Mouse (Mus musculus) bone marrow, adult 2 months (tissue): ENCODE measurements around the gene Lrrc40. TPM values are rescaled to one million over a fixed set of nuclear protein-coding genes. Genes with fewer than 3 reads are reported as not detected.
"Not testable (repeated sequence)": the region's sequence is repeated elsewhere in the genome, so short reads cannot be mapped to it uniquely, and the experiment has no call there.

Source experiments
- H3K27ac ChIP-seq: fragments of 200-500 bp; 2 replicates; pipeline ENCODE4 v1.5.1; 2012; ENCODE audit warnings: low read depth, mild to moderate bottlenecking, control low read depth, inconsistent platforms, low read length; ENCODE audit not compliant: control insufficient read depth, poor library complexity, insufficient read depth
- H3K4me1 ChIP-seq: fragments of 200-500 bp; 2 replicates; pipeline ENCODE4 v1.6.1; 2011; ENCODE audit warnings: low read length; ENCODE audit not compliant: control insufficient read depth, insufficient read depth
- H3K4me3 ChIP-seq: fragments of 200-500 bp; replicated peaks from 2 replicates; pipeline ENCODE3; 2011; ENCODE audit warnings: mild to moderate bottlenecking, low read depth, low read length, control low read depth; ENCODE audit not compliant: control insufficient read depth
- CTCF ChIP-seq: fragments of 200-500 bp; IDR thresholded peaks from 2 replicates; pipeline ENCODE4 v1.5.1; 2011; ENCODE audit warnings: low read length, control low read depth; ENCODE audit not compliant: control insufficient read depth, insufficient read depth
- POLR2A ChIP-seq: fragments of 200-500 bp; IDR thresholded peaks from 2 replicates; pipeline ENCODE4 v1.6.1; 2011; ENCODE audit warnings: low read depth, mild to moderate bottlenecking, control low read depth, low read length, borderline replicate concordance; ENCODE audit not compliant: control insufficient read depth
- WGBS: fragments of 180-500 bp; shearing (Covaris S2); methylation state at CpG from one replicate; pipeline ENCODE4 v1.1.7; 2018; 5-methylcytosine and 5-hydroxymethylcytosine counted together
- polyA plus RNA-seq: library from polyadenylated mRNA; stranded (reverse); fragments of >200 nt; gene quantifications from 2 replicates; pipeline ENCODE4 v1.2.4, GENCODE M21; 2011; ENCODE audit warnings: low replicate concordance; ENCODE audit not compliant: missing spikeins, insufficient read depth, insufficient read length

Lrrc40 gene
- polyA plus RNA-seq, 1 experiment, result 9.3 TPM

DNA sequence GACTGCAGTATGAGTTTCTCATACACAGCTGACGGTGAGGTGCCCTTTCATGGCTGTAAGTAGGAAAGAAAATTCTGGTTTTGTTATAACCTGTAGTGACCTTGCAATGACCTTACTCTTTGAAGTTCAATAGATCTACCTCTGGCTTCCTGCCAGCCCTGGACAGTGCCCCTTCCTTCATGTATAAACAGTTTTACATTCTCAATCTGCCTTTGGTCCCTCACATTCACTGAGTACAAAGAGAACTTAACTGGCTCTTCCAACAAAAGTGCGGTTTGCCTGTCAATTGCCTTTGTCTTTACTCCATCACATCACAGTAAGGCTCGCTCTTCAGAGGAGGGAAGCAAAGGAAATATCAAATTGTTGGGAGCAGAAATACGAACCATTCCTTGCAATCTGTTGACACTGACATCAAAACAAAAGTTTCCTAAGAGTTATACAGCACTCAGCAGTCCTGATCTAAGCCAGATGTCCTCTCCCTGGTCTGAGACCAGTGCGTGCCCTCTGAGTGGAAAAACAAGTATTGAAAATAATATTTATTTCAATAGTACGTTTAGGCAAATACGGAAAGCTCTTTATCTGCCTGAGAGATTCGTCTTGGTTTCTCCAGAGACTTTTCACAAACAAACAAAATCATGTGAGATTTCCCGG lies 32.3 kb downstream of the Lrrc40 start:
- Histone ChIP-seq H3K4me3 (no peak overlapping the region), H3K4me1 (no peaks in the 10 kb centered on the region), H3K27ac (no peak overlapping the region)
- 89% methylated on average over 9 of the region's 9 CpGs for WGBS
- TF ChIP-seq CTCF (no peak), POLR2A (no peak)

DNA sequence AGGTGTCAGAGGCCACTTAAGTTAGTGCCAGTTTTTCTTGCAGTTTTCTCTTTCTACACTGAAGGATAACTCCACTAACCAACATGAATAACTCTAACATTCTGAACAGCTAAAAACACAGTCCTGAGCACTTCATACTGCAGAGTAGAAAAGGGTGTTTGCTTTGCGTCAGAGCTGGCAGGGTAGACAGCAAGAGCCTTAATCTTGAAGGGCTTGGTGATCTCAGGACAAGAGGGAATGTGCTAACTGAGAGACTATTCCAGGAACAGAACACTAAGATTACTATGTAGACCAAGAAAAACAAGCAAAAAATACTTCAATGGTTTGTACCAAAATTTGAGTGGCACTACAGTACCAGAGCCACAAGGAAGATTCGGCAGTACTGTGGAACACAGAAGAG lies 38.5 kb downstream of the Lrrc40 start:
- Histone ChIP-seq H3K27ac (no peak overlapping the region), H3K4me1 (no peaks in the 10 kb centered on the region), H3K4me3 (no peak overlapping the region)
- no peak for TF ChIP-seq CTCF
- TF ChIP-seq POLR2A, result no peak
- WGBS, result 83% methylated on average over 2 of the region's 2 CpGs

DNA sequence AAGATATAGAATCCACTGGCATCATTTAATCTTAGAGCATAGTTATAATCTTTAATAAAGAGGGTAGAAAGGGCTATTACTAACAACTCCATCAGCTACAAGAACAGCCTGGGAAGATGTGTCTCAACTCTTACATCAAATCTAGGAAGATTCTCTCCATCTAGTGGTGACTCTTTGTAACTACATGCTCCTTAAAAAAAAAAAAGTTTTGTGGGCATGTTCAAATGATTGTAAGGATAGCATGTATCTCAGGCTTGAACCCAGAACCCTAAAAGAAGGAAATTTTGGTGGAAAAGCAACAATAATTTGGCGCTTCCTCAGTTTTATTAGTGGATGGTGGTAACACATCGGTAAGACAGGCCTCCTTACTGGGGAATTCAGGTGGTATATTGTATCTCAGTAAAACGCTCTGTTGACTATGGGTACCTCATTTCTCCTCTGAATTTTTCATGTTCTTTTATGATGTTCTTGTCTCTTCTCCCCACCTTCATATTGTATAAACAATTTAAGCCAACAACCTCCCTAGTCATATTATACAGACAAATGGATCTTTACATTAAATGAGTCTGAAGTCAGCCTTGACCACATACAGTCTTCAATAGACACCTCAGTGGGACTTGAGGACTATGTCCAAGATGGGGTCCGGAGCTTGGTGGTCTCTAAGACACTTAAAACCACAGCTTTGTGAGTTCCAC lies 40.4 kb downstream of the Lrrc40 start:
- no peak overlapping the region for H3K27ac ChIP-seq
- no peak for TF ChIP-seq POLR2A
- TF ChIP-seq CTCF, result no peak
- WGBS, result 42% methylated on average over 4 of the region's 4 CpGs
- no peak overlapping the region for H3K4me3 ChIP-seq
- H3K4me1 ChIP-seq, result no peaks in the 10 kb centered on the region

DNA sequence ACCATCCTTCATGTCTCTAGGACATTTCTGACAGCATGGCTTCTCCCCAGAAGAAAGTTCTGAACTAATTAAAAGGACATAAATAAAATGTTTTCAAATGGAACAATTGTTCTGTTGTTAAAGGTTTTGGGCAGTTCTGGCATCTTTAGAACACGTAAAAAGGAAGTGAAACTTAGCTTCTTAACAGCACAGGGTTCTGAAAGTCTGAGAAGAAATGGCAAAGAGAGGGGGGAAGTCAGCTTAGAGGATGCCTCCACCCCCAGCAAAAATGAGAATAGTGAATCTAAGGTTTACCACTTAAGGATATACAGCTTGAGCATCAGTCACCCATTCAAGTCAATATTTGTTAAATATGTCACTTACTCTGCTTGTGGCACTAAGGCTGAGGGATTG lies 40.9 kb downstream of the Lrrc40 start:
- H3K27ac ChIP-seq, result no peak overlapping the region
- WGBS, result 0% methylated on average over 1 of the region's 1 CpGs
- H3K4me1 ChIP-seq, result no peaks in the 10 kb centered on the region
- no peak for TF ChIP-seq POLR2A
- no peak for TF ChIP-seq CTCF
- no peak overlapping the region for H3K4me3 ChIP-seq

DNA sequence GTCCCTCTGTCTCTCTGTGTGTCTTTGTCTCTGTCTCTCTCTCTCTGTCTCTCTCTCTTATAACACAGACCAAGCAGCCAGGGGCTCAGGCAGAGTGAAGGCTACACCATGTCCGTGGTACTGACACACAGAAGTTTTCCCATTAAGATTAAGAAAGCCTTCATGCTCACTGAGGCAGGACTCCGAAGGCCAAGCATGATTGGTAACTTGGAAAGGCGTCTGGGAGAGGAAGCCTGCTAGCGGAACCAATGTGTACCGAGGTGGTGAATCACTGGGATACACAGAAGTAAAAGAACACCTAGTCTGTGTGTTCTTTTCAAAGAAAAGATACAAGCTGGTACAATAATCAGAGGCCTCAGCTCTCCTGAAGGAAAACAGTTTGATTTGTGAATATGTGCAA lies 41.4 kb downstream of the Lrrc40 start:
- 76% methylated on average over 5 of the region's 5 CpGs for WGBS
- Histone ChIP-seq H3K4me1 (no peaks in the 10 kb centered on the region), H3K4me3 (no peak overlapping the region), H3K27ac (no peak overlapping the region)
- TF ChIP-seq POLR2A (no peak), CTCF (no peak)

DNA sequence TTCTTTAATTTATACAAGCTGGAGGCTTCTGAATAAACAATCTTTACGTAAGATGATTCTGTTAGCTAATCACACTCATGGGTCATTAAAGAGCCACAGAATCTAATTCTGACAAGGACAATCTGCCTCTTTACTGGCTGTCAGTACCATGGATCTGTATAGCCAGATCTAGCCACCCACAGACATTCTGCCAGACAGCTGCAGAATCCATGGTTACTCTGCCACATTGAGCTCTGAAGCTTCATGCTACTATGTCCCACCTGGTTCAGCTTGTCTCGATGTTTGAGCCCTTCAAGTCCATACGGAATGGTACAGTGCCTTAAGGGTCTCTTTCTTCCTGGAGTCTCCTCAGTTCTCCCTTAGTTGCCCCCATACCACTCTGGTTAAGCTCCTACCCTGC lies 55.1 kb downstream of the Lrrc40 start:
- Histone ChIP-seq H3K4me1 (no peaks in the 10 kb centered on the region), H3K27ac (no peak overlapping the region), H3K4me3 (no peak overlapping the region)
- WGBS, result 73% methylated on average over 3 of the region's 3 CpGs
- TF ChIP-seq CTCF (no peak), POLR2A (no peak)

DNA sequence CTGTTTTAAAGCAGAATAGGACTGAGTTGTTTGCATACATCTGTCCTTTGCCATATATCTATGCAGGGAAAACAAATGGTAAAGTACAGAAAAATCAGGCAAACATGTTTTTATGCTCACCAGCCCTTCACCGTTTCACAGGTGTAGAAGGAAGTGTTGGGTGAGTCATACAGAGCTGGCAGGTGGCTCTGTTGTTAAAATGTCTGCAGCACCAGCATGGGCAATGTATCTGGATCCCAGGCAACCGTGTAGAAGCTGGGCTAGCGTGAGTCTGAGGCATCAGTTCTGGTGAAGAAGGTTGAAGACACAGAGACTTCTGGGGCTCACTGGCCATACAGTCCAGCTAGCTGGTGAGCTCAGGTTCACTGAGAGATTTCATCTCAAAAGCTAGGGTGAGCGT lies 57.5 kb downstream of the Lrrc40 start:
- Histone ChIP-seq H3K4me1 (no peaks in the 10 kb centered on the region), H3K27ac (no peak overlapping the region), H3K4me3 (no peak overlapping the region)
- 72% methylated on average over 4 of the region's 4 CpGs for WGBS
- TF ChIP-seq POLR2A, result no peak
- no peak for TF ChIP-seq CTCF

DNA sequence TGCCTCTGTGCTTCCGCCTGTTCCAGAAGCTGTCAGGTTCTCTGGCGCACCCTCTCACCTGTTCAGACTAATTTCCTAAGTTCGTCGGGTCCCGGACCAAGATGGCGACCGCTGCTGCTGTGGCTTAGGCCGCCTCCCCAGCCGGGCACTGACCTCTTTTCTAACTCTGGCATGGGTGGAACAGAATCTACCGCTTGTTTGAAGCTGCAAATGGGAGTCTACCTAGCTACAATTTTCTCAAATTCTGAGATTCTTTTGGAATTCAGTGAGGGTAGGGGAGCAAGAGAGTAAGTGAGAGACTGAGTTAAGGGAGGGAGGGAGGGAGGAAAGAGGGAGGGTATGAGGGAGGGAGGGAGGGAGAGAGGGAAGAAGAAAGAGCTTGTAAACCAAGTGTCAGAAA lies 65.6 kb downstream of the Lrrc40 start:
- H3K4me3 ChIP-seq, H3K27ac ChIP-seq, H3K4me1 ChIP-seq: not testable (repeated sequence)
- WGBS, result 82% methylated on average over 9 of the region's 10 CpGs

DNA sequence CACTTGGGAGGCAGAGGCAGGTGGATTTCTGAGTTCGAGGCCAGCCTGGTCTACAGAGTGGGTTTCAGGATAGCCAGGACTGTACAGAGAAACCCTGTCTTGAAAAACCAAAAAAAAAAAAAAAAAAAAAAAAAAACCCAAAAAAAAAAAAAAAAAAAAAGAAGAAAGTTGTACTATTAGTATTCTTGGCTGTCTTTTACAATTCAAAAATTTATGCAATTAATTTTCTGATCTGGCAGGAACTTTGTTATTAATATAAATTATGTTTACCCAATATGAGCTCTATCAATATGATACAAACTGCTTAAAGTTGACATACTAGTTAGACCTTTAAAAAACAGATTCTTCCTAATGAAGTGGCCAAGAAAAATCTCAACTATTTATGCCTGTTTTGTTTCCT lies 66.1 kb downstream of the Lrrc40 start:
- H3K4me1 ChIP-seq, H3K27ac ChIP-seq, H3K4me3 ChIP-seq: not testable (repeated sequence)
- 58% methylated on average over 1 of the region's 1 CpGs for WGBS
